Mouse (Mus musculus) megakaryocyte, embryonic 14.5 days (primary cell): Measurements from ENCODE around the gene Tmem150c.

Experiments used
- FLI1 ChIP-seq: IDR thresholded peaks from 2 replicates; pipeline ENCODE4 v1.6.1; 2012; ENCODE audit warnings: low read length, inconsistent platforms, mixed read lengths
- GATA1 ChIP-seq: IDR thresholded peaks from 3 replicates; pipeline ENCODE4 v1.6.1; 2012; ENCODE audit warnings: mixed read lengths, low read length, inconsistent platforms, borderline replicate concordance

GRCm38 (mm10) chr5:100046096-100046495 is 113.5 kb downstream of the Tmem150c start:
- TF ChIP-seq GATA1: no peak
- no peak for TF ChIP-seq FLI1
